Mouse (Mus musculus) hindbrain, embryonic 16.5 days (tissue): ENCODE results near the gene Tmem229a. TPM values are rescaled to one million over a fixed set of nuclear protein-coding genes. Genes with fewer than 3 reads are reported as not detected.
A peak's percentile ranks its signal among the peaks of the same experiment; 100 is the strongest.

Source experiments
- ATAC-seq: fragments of 200-750 bp; cut with Nextera tagmentation; 2 replicates; pipeline ENCODE4 v1.8.0; 2017; ENCODE audit warnings: moderate TSS enrichment, moderate library complexity
- H3K27ac ChIP-seq: fragments of 300-500 bp; sonication (generic); 2 replicates; pipeline ENCODE4 v1.5.1; 2014; ENCODE audit warnings: low read depth, mild to moderate bottlenecking, control low read depth, low read length, moderate library complexity
- H3K27me3 ChIP-seq: fragments of 300-500 bp; sonication (generic); replicated peaks from 2 replicates; pipeline ENCODE4 v1.6.1; 2014; ENCODE audit warnings: low read length; ENCODE audit not compliant: control insufficient read depth, insufficient read depth
- H3K36me3 ChIP-seq: fragments of 300-500 bp; sonication (generic); 2 replicates; pipeline ENCODE4 v1.6.1; 2014; ENCODE audit warnings: mild to moderate bottlenecking, low read length, moderate library complexity, mixed read lengths; ENCODE audit not compliant: control insufficient read depth, insufficient read depth
- H3K4me1 ChIP-seq: fragments of 300-500 bp; sonication (generic); 2 replicates; pipeline ENCODE4 v1.6.1; 2014; ENCODE audit warnings: low read depth, low read length; ENCODE audit not compliant: control insufficient read depth, insufficient read depth
- H3K4me2 ChIP-seq: fragments of 300-500 bp; sonication (generic); 2 replicates; pipeline ENCODE4 v1.6.1; 2014; ENCODE audit warnings: mild to moderate bottlenecking, low read length, control low read depth, moderate library complexity
- H3K4me3 ChIP-seq: fragments of 300-500 bp; sonication (generic); 2 replicates; pipeline ENCODE4 v1.5.1; 2014; ENCODE audit warnings: mild to moderate bottlenecking, low read length, control low read depth, moderate library complexity
- H3K9ac ChIP-seq: fragments of 300-500 bp; sonication (generic); 2 replicates; pipeline ENCODE4 v1.6.1; 2014; ENCODE audit warnings: low read depth, mild to moderate bottlenecking, control low read depth, low read length, moderate library complexity
- H3K9me3 ChIP-seq: fragments of 300-500 bp; sonication (generic); 2 replicates; pipeline ENCODE4 v1.6.1; 2014; ENCODE audit warnings: mild to moderate bottlenecking, low read length, moderate library complexity; ENCODE audit not compliant: control insufficient read depth
- WGBS: fragments of 180-500 bp; shearing (Covaris S2); extraction: QIAGEN DNeasy Blood & Tissue Kit; methylation state at CpG from one replicate; pipeline ENCODE4 v1.1.7; 2014; 5-methylcytosine and 5-hydroxymethylcytosine counted together
- polyA plus RNA-seq: library from polyadenylated mRNA; unstranded; fragments of >200 nt; fragmentation: Nextera tagmentation; extraction: Ambion mirVana; gene quantifications from 2 replicates; pipeline ENCODE4 v1.2.1, GENCODE M21; 2015

The Tmem229a gene
- polyA plus RNA-seq, 1 experiment from 2014 or later: 5.4 TPM

DNA sequence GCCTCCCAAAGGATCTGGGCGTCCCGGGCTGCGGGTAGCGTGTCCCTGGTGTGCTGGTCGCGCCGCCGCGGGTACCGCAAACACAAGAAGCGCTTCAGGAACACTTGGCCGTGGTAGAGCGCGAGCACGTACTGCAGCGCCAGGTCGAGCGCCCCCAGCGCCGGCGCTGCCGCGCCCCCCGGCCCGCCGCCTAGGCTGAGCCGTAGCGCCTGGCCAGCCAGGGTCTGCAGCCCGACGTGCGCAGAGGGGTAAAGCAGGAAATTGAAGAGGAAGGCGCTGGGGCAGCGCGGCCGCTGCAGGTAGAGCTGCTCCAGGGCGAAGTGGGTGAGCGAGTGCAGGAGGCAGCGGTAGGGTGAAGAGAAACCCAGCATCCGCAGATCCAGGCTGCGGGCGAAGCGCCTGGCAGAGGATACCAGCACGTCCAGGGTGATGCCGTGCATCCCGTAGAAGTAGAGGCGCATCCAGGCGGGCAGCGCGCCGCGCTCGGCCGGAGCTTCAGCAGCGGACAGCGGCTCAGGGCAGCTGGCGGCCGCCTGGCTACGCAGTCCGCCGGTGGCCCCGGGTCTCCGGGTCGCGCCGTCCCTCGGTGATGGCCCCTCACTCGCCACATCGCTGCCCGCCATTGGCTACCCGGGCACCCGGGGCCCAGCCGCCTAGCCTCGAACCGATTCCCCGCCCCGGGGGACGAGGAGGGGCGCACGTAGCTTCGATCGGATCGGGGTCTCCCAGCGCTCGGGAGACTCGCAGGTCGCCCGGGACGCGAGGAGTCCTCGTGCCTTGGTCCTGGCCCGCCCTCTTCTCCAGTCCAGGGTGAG lies 759 bp downstream of the Tmem229a start:
- Histone ChIP-seq H3K9ac (peak overlapping the region; percentile 92), H3K9me3 (no peaks in the 10 kb centered on the region; the same call in 1 of the 2 replicates), H3K27me3 (no peaks in the 10 kb centered on the region), H3K4me3 (peak overlapping the region; percentile 74), H3K4me1 (peaks cover 3% of the 10 kb centered on the region; the same call in 1 of the 2 replicates), H3K4me2 (peak overlapping the region; percentile 93), H3K27ac (peak overlapping the region; percentile 94), H3K36me3 (no peaks in the 10 kb centered on the region; the same call in 1 of the 2 replicates)
- peak; percentile 82 for ATAC-seq
- under 1% methylated on average over 70 of the region's 91 CpGs for WGBS

DNA sequence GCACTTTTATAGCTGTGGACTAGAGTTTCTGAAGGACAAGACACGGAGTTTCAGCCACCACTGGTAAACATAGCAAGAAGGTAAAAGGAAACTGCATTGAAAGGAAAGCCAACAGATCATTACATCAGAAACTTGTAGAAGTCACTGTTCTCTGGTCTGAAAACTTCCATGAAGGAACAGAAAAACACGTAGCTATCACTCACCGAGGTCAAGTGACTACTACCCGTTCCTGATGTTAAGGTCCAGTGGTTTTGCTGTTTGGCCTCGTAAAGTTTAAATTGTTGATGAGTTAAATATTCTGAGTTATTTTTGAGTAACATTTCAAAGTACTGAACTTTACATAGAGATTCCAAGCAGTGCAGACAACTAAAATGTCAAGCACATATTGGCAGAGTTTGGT lies 2.0 kb downstream of the Tmem229a start:
- peak overlapping the region; percentile 93 for H3K4me2 ChIP-seq
- H3K27ac ChIP-seq: no peak overlapping the region
- H3K36me3 ChIP-seq: no peaks in the 10 kb centered on the region; the same call in 1 of the 2 replicates
- WGBS: 79% methylated on average over 5 of the region's 5 CpGs
- no peaks in the 10 kb centered on the region for H3K27me3 ChIP-seq
- no peak for ATAC-seq
- H3K4me3 ChIP-seq: no peak overlapping the region; the same call in 1 of the 2 replicates
- H3K9ac ChIP-seq: no peak overlapping the region
- peaks cover 3% of the 10 kb centered on the region; the same call in 1 of the 2 replicates for H3K4me1 ChIP-seq
- no peaks in the 10 kb centered on the region; the same call in 1 of the 2 replicates for H3K9me3 ChIP-seq

- Histone ChIP-seq H3K4me1 (peaks cover 3% of the 10 kb centered on the region; the same call in 1 of the 2 replicates), H3K36me3 (no peaks in the 10 kb centered on the region; the same call in 1 of the 2 replicates), H3K4me2 (no peak overlapping the region), H3K9me3 (no peaks in the 10 kb centered on the region; the same call in 1 of the 2 replicates), H3K27me3 (no peaks in the 10 kb centered on the region), H3K27ac (no peak overlapping the region), H3K9ac (no peak overlapping the region), H3K4me3 (no peak overlapping the region)
- no peak for ATAC-seq
- 86% methylated on average over 5 of the region's 5 CpGs for WGBS
Observed at GRCm38 (mm10) chr6:24952341-24952740, 3.8 kb downstream of the Tmem229a start.

GRCm38 (mm10) chr6:24950669-24951068 lies 5.4 kb downstream of the Tmem229a start:
- no peak for ATAC-seq
- Histone ChIP-seq H3K4me2 (no peak overlapping the region), H3K27ac (no peak overlapping the region), H3K9me3 (no peaks in the 10 kb centered on the region; the same call in 1 of the 2 replicates), H3K27me3 (no peaks in the 10 kb centered on the region), H3K4me3 (no peak overlapping the region), H3K9ac (no peak overlapping the region), H3K4me1 (peaks cover 3% of the 10 kb centered on the region; the same call in 1 of the 2 replicates), H3K36me3 (no peaks in the 10 kb centered on the region; the same call in 1 of the 2 replicates)
- 90% methylated on average over 2 of the region's 2 CpGs for WGBS

GRCm38 (mm10) chr6:24925076-24925785 lies 30.9 kb downstream of the Tmem229a start:
- Histone ChIP-seq H3K4me2 (no peak overlapping the region), H3K9ac (no peak overlapping the region), H3K4me1 (no peaks in the 10 kb centered on the region), H3K36me3 (no peaks in the 10 kb centered on the region), H3K27ac (no peak overlapping the region), H3K27me3 (no peaks in the 10 kb centered on the region), H3K4me3 (no peak overlapping the region), H3K9me3 (no peaks in the 10 kb centered on the region)
- 86% methylated on average over 11 of the region's 11 CpGs for WGBS
- ATAC-seq: no peak

- H3K4me2 ChIP-seq: no peak overlapping the region
- H3K4me1 ChIP-seq: no peaks in the 10 kb centered on the region
- ATAC-seq: no peak
- H3K9me3 ChIP-seq: no peaks in the 10 kb centered on the region
- no peak overlapping the region for H3K9ac ChIP-seq
- H3K4me3 ChIP-seq: no peak overlapping the region
- no peaks in the 10 kb centered on the region for H3K36me3 ChIP-seq
- no peak overlapping the region for H3K27ac ChIP-seq
- 95% methylated on average over 2 of the region's 2 CpGs for WGBS
- no peaks in the 10 kb centered on the region for H3K27me3 ChIP-seq
Observed at GRCm38 (mm10) chr6:24913591-24913990, 42.5 kb downstream of the Tmem229a start.

DNA sequence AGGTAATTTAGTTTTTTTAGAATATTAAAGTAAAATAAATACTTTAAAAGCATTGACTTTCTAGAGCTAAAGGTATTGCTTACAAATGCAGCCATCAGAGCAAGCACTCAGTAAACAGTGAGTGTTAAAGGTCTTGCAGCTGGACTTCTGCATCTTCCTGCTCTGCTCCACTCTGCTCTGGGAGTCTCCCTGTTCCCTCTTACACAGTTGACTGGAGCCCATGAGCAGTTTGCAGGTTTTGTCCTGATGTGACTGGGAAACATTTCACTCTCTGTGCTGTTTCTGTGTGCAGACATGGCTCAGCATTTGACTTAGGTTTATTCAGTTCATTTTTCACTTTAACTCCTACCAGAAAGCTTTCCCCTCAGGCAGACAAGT lies 45.4 kb downstream of the Tmem229a start:
- ATAC-seq: no peak
- Histone ChIP-seq H3K4me2 (no peak overlapping the region), H3K27me3 (no peaks in the 10 kb centered on the region), H3K9ac (no peak overlapping the region), H3K36me3 (no peaks in the 10 kb centered on the region), H3K27ac (no peak overlapping the region), H3K9me3 (no peaks in the 10 kb centered on the region), H3K4me3 (no peak overlapping the region), H3K4me1 (no peaks in the 10 kb centered on the region)

DNA sequence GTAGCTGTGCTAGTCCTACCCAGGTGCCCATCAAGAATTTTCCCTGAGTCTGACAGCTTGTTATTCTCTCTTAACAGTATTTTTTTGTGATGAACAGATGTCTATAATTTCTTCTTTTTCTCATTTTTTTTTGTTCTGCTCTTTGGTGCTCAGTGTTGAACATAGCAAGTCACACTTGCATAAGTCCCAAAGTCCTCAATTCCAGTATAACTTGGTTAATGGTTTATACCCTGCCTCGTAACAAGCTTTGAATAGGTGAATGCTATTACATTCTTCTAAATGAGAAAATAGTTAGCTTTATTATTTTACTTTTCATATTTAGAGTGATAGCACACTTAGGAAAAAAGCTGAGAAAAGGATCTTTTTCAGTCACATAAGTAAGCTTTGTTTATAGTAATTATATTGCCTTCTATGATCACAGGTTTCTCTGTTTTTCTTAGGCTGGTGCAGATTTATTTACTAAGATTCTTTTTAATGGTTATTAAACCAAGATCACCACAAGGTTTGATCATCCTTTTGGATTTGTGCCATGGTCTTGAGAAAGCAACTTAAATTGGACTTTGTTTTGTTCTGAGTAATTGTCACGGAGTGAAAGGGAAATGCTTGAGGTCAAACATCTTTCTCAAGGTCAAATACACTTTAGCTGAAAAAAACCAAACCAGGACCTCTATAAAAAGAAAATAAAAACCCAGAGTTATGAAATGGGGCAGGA lies 45.9 kb downstream of the Tmem229a start:
- ATAC-seq: no peak
- Histone ChIP-seq H3K4me2 (no peak overlapping the region), H3K9me3 (no peaks in the 10 kb centered on the region), H3K36me3 (no peaks in the 10 kb centered on the region), H3K4me3 (no peak overlapping the region), H3K9ac (no peak overlapping the region), H3K27ac (no peak overlapping the region), H3K27me3 (no peaks in the 10 kb centered on the region), H3K4me1 (no peaks in the 10 kb centered on the region)
- WGBS: 79% methylated on average over 2 of the region's 2 CpGs

DNA sequence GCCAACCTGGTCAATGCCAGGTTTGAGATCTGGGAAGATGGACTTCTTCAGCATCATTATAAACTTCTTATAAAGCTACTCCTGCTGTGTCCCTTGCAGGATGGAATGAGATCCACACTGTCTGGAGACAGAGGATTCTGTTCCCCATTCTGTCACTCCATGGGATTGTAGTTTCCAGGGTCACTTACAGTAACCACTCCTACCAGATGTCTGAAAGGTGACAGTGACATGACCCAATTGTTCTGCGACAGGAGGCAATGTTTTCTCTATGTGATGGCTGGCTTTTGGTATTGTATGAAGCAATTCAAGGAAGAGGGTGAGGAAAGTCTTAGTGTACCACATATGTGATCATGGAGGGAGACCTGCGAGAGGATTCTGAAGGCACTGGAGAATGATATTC lies 48.3 kb downstream of the Tmem229a start:
- Histone ChIP-seq H3K9me3 (no peaks in the 10 kb centered on the region), H3K4me1 (no peaks in the 10 kb centered on the region), H3K4me3 (no peak overlapping the region), H3K9ac (no peak overlapping the region), H3K27me3 (no peaks in the 10 kb centered on the region), H3K27ac (no peak overlapping the region), H3K4me2 (no peak overlapping the region), H3K36me3 (no peaks in the 10 kb centered on the region)
- 88% methylated on average over 2 of the region's 2 CpGs for WGBS
- no peak for ATAC-seq
